Mouse (Mus musculus): ENCODE measurements around the gene C2cd4a. TPM values are rescaled to one million over a fixed set of nuclear protein-coding genes. Genes with fewer than 3 reads are reported as not detected.

C2cd4a gene
- total RNA-seq, 2 experiments from 2014 or later: 0.26 to 0.71 TPM

GRCm38 (mm10) chr9:67837311-67837710, 5.2 kb upstream of the C2cd4a start:
- DNase-seq (ENCODE audit: low spot score in 2 of 2): no peak

- no peak for DNase-seq (ENCODE audit: low spot score in 2 of 2)
These were observed 2.4 kb upstream of the C2cd4a start for GRCm38 (mm10) chr9:67834535-67834934.

GRCm38 (mm10) chr9:67831359-67832045, 628 bp downstream of the C2cd4a start:
- DNase-seq (ENCODE audit: low spot score in 2 of 2): peak in 1 of 2 experiments; percentile 34

GRCm38 (mm10) chr9:67830411-67831358, 1.4 kb downstream of the C2cd4a start:
- peak; percentile 48 to 60 for DNase-seq (ENCODE audit: low spot score in 2 of 2)

GRCm38 (mm10) chr9:67828182-67828581, 3.9 kb downstream of the C2cd4a start:
- DNase-seq (ENCODE audit: low spot score in 2 of 2): peak in 1 of 2 experiments; percentile 40

GRCm38 (mm10) chr9:67825527-67825926, 6.6 kb downstream of the C2cd4a start:
- DNase-seq (ENCODE audit: low spot score in 2 of 2): no peak

GRCm38 (mm10) chr9:67823131-67823530, 9.0 kb downstream of the C2cd4a start:
- peak in 1 of 2 experiments; percentile 13 for DNase-seq (ENCODE audit: low spot score in 2 of 2)

GRCm38 (mm10) chr9:67818668-67818950, 13.5 kb downstream of the C2cd4a start:
- no peak for DNase-seq (ENCODE audit: low spot score in 2 of 2)

GRCm38 (mm10) chr9:67817898-67818667, 14.0 kb downstream of the C2cd4a start:
- no peak for DNase-seq (ENCODE audit: low spot score in 2 of 2)

GRCm38 (mm10) chr9:67816172-67816928, 15.8 kb downstream of the C2cd4a start:
- DNase-seq (ENCODE audit: low spot score in 2 of 2): no peak

- DNase-seq (ENCODE audit: low spot score in 2 of 2): peak; percentile 51 to 71
These were observed 18.3 kb downstream of the C2cd4a start for GRCm38 (mm10) chr9:67813665-67814337.

- DNase-seq (ENCODE audit: low spot score in 2 of 2): peak in 1 of 2 experiments; percentile 27
These were observed 19.0 kb downstream of the C2cd4a start for GRCm38 (mm10) chr9:67813171-67813570.

- no peak for DNase-seq (ENCODE audit: low spot score in 2 of 2)
These were observed 21.0 kb downstream of the C2cd4a start for GRCm38 (mm10) chr9:67811116-67811515.

- no peak for DNase-seq (ENCODE audit: low spot score in 2 of 2)
These were observed 21.6 kb downstream of the C2cd4a start for GRCm38 (mm10) chr9:67810527-67810926.

GRCm38 (mm10) chr9:67807000-67807399, 25.1 kb downstream of the C2cd4a start:
- no peak for DNase-seq (ENCODE audit: low spot score in 2 of 2)

GRCm38 (mm10) chr9:67802241-67802640, 29.9 kb downstream of the C2cd4a start:
- peak; percentile 27 to 46 for DNase-seq (ENCODE audit: low spot score in 2 of 2)

- no peak for DNase-seq (ENCODE audit: low spot score in 2 of 2)
These were observed 32.9 kb downstream of the C2cd4a start for GRCm38 (mm10) chr9:67799078-67799819.

- DNase-seq (ENCODE audit: low spot score in 2 of 2): no peak
These were observed 36.9 kb downstream of the C2cd4a start for GRCm38 (mm10) chr9:67795205-67795675.

GRCm38 (mm10) chr9:67794668-67795067, 37.5 kb downstream of the C2cd4a start:
- DNase-seq (ENCODE audit: low spot score in 2 of 2): no peak

All from gastrocnemius, postnatal 4 days (tissue).